Comparison of ENCODE assay signal across 19 mouse cellular contexts in the genomic region with DNA sequence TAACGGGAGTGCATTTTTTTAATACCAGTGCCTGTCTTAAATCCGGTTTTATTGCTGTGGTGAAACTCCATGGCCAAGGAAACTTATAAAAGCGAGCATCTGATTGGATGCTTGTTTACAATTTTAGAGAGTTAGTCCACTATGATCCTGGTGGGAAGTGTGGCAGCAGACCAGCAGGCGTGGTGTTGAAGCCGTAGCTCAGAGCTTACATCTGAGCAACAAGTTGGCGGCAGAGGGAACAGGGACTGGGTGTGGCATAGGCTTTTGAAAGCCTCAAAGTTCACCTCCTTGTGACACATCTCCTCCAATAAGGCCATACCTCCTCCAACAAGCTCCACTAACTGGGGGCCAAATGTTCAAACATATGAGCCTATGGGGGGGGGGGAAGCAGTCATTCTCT. TPM values are rescaled to one million over a fixed set of nuclear protein-coding genes. Genes with fewer than 3 reads are reported as not detected.
DNase-seq lines count a peak whose midpoint lies in the region; ATAC-seq and TF ChIP-seq lines count a peak whose summit lies in the region.
"Had no signal": no experiment of that assay in that cellular context is flagged by ENCODE, and none has a peak within 500 bp of the region (broad histone marks: within the 10 kb centered on the region; RNA-seq: fewer than 3 reads in every experiment).

No protein-coding gene starts in this region.

- no peak overlapping the region for H3K4me3 ChIP-seq in midbrain, embryonic 11.5 days (ENCODE audit: low read depth, low read length)
- no peak overlapping the region for H3K4me3 ChIP-seq in midbrain, postnatal 0 days (ENCODE audit: low read depth, low read length)
- H3K4me3 ChIP-seq: embryonic facial prominence, embryonic 13.5 days; forebrain, embryonic 13.5 days; heart, adult 2 months; hindbrain, embryonic 10.5 days; intestine, embryonic 15.5 days had no signal

- peak; percentile 43 for DNase-seq in gastrocnemius, adult 18-20 months (ENCODE audit: low spot score)
- no peak for DNase-seq in gastrocnemius, postnatal 10 days
- DNase-seq in midbrain, embryonic 11.5 days (ENCODE audit: low spot score, missing footprints): peak; percentile 70
- DNase-seq in midbrain, postnatal 0 days (ENCODE audit: low spot score): no peak
- DNase-seq in gastrocnemius, postnatal 36 days: peak; percentile 21 to 38
- no peak for DNase-seq in left cerebral cortex, adult 11 months (ENCODE audit: low spot score)
- no peak for DNase-seq in embryo, embryonic 10 days (ENCODE audit: low spot score)
- DNase-seq: adrenal gland, postnatal 14 days; cerebellum, adult 11-12 months; cerebellum, adult 9-10 months; cerebellum, postnatal 25 days; heart, adult 2 months had no signal

- WGBS in midbrain, embryonic 11.5 days: 84% methylated on average over 6 of the region's 6 CpGs
- 85% methylated on average over 6 of the region's 6 CpGs for WGBS in midbrain, postnatal 0 days

- H3K4me2 ChIP-seq in midbrain, embryonic 11.5 days: no peak overlapping the region
- no peak overlapping the region for H3K4me2 ChIP-seq in midbrain, postnatal 0 days (ENCODE audit: low read depth, low read length, poor library complexity, severe bottlenecking)
- H3K4me2 ChIP-seq: embryonic facial prominence, embryonic 13.5 days; forebrain, embryonic 13.5 days; heart, embryonic 11.5 days; hindbrain, embryonic 14.5 days; intestine, embryonic 15.5 days had no signal

- no peaks in the 10 kb centered on the region for H3K9me3 ChIP-seq in midbrain, embryonic 11.5 days (ENCODE audit: control insufficient read depth, low read length)
- no peaks in the 10 kb centered on the region for H3K9me3 ChIP-seq in midbrain, postnatal 0 days (ENCODE audit: low read length)
- H3K9me3 ChIP-seq: embryonic facial prominence, embryonic 13.5 days; forebrain, embryonic 13.5 days; hindbrain, embryonic 10.5 days; intestine, embryonic 15.5 days had no signal

- TF ChIP-seq CTCF in midbrain, postnatal 0 days (IDR thresholded peaks at IDR 0.05): no peak

- peaks cover 8% of the 10 kb centered on the region; the same call in 1 of the 2 replicates for H3K4me1 ChIP-seq in midbrain, embryonic 11.5 days (ENCODE audit: control insufficient read depth, insufficient read depth, low read length)
- H3K4me1 ChIP-seq in midbrain, postnatal 0 days (ENCODE audit: insufficient read depth, low read length): no peaks in the 10 kb centered on the region

- H3K9ac ChIP-seq in midbrain, embryonic 11.5 days (ENCODE audit: low read length): no peak overlapping the region
- H3K9ac ChIP-seq in midbrain, postnatal 0 days (replicated peaks; ENCODE audit: low read length, poor library complexity, severe bottlenecking): no peak overlapping the region
- H3K9ac ChIP-seq: embryonic facial prominence, embryonic 13.5 days; forebrain, embryonic 13.5 days; hindbrain, embryonic 14.5 days; intestine, embryonic 15.5 days had no signal

- no peak overlapping the region for H3K27ac ChIP-seq in midbrain, embryonic 11.5 days (ENCODE audit: low read depth, low read length)
- no peak overlapping the region for H3K27ac ChIP-seq in midbrain, postnatal 0 days (ENCODE audit: low read depth, low read length)
- H3K27ac ChIP-seq: embryonic facial prominence, embryonic 13.5 days; forebrain, embryonic 13.5 days; heart, adult 2 months; hindbrain, embryonic 10.5 days; hindbrain, embryonic 14.5 days; intestine, embryonic 15.5 days had no signal

- no peaks in the 10 kb centered on the region for H3K36me3 ChIP-seq in midbrain, embryonic 11.5 days (ENCODE audit: control insufficient read depth, insufficient read depth, low read length)
- H3K36me3 ChIP-seq in midbrain, postnatal 0 days (ENCODE audit: insufficient read depth, low read length): no peaks in the 10 kb centered on the region
- H3K36me3 ChIP-seq: embryonic facial prominence, embryonic 13.5 days; hindbrain, embryonic 10.5 days; intestine, embryonic 15.5 days had no signal

- ATAC-seq in midbrain, embryonic 11.5 days (ENCODE audit: low FRiP score): no peak
- no peak for ATAC-seq in midbrain, postnatal 0 days (ENCODE audit: low FRiP score)
- ATAC-seq: forebrain, embryonic 13.5 days; intestine, embryonic 15.5 days had no signal

- H3K27me3 ChIP-seq in midbrain, embryonic 11.5 days (ENCODE audit: control insufficient read depth, insufficient read depth, low read length): no peaks in the 10 kb centered on the region
- no peaks in the 10 kb centered on the region for H3K27me3 ChIP-seq in midbrain, postnatal 0 days (ENCODE audit: insufficient read depth, low read length)
- H3K27me3 ChIP-seq: embryonic facial prominence, embryonic 13.5 days; forebrain, embryonic 13.5 days; intestine, embryonic 15.5 days had no signal

- intact Hi-C loops in gastrocnemius, postnatal 36 days (cut with DNase I): no loop called here

RNA-seq across cellular contexts. Expression of a gene that starts 46.9 kb away (rescaled TPM):
- total RNA-seq in gastrocnemius, adult 18-20 months (2021): 10 to 100 TPM; 17.7 to 24.7 TPM
- total RNA-seq in gastrocnemius, postnatal 10 days (2021): 1 to 10 TPM; 5.8 to 6.6 TPM
- polyA plus RNA-seq in midbrain, embryonic 11.5 days (2014; fragmentation: Nextera tagmentation; extraction: Ambion mirVana): 77.0 and 77.3 TPM in 2 replicates
- total RNA-seq in midbrain, postnatal 0 days (2014; rRNA removed): 64.9 and 68.7 TPM in 2 replicates
- polyA plus RNA-seq in midbrain, postnatal 0 days (2015; fragmentation: Nextera tagmentation; extraction: Ambion mirVana): 28.4 and 33.2 TPM in 2 replicates
- 10 to 100 TPM; 12.8 to 14.1 TPM for total RNA-seq in gastrocnemius, postnatal 36 days (2021)
- total RNA-seq: MEL had no signal

Comparison
In these comparisons a context has a peak if more than half of its experiments do, and no peak if none do; other contexts are left out.
1. DNase-seq: peak in gastrocnemius, adult 18-20 months (single experiment), midbrain, embryonic 11.5 days (single experiment) and gastrocnemius, postnatal 36 days (2 of 2); none in gastrocnemius, postnatal 10 days (single experiment), midbrain, postnatal 0 days (single experiment), left cerebral cortex, adult 11 months (single experiment) and embryo, embryonic 10 days (single experiment).